Mouse (Mus musculus) CH12.LX (cell line): ENCODE results near the gene Kat14. TPM values are rescaled to one million over a fixed set of nuclear protein-coding genes. Genes with fewer than 3 reads are reported as not detected.

Experiments used
- DNase-seq: peaks from one replicate; pipeline ENCODE4 v3.0.0-alpha.2; 2013; ENCODE audit errors: extremely low read depth
- H3K27ac ChIP-seq: 2 replicates; pipeline ENCODE4 v1.5.1; 2012; ENCODE audit warnings: low read depth, mild to moderate bottlenecking, control low read depth, moderate library complexity; ENCODE audit not compliant: insufficient read depth
- H3K27me3 ChIP-seq: replicated peaks from 2 replicates; pipeline ENCODE3; 2012; ENCODE audit warnings: inconsistent platforms
- H3K36me3 ChIP-seq, 2 experiments: replicated peaks in 1 of 2; 2 replicates each; pipeline versions ENCODE3 to v1.6.1; 2012; ENCODE audit warnings: inconsistent platforms in 1 of 2, low read length in 1 of 2, mild to moderate bottlenecking in 1 of 2, mixed read lengths in 1 of 2, moderate library complexity in 1 of 2; ENCODE audit not compliant: control insufficient read depth in 1 of 2, insufficient read depth in 1 of 2
- H3K4me1 ChIP-seq, 2 experiments: 2 replicates each; pipeline ENCODE4 v1.6.1; 2012; ENCODE audit warnings: inconsistent platforms in 1 of 2, moderate library complexity in 1 of 2; ENCODE audit not compliant: insufficient read depth in 2 of 2, control insufficient read depth in 1 of 2
- H3K4me2 ChIP-seq: 2 replicates; pipeline ENCODE4 v1.6.1; 2012; ENCODE audit warnings: low read depth, mild to moderate bottlenecking, control low read depth; ENCODE audit not compliant: poor library complexity, insufficient read depth, severe bottlenecking
- H3K4me3 ChIP-seq, 3 experiments: fragments of 150-350 bp in 1 of 3; sonication (generic) in 1 of 3; replicated peaks in 1 of 3; 2 replicates each; pipeline versions ENCODE3 to v1.5.1; 2011 to 2012; ENCODE audit warnings: low read depth in 2 of 3, low read length in 2 of 3, mild to moderate bottlenecking in 2 of 3, moderate library complexity in 2 of 3, control low read depth in 1 of 3, improper control_type of control experiment in 1 of 3, inconsistent platforms in 1 of 3, mixed read lengths in 1 of 3; ENCODE audit not compliant: poor library complexity in 1 of 3
- H3K79me2 ChIP-seq: replicated peaks from 2 replicates; pipeline ENCODE4 v1.6.1; 2012; ENCODE audit warnings: mild to moderate bottlenecking, moderate library complexity; ENCODE audit not compliant: control insufficient read depth, poor library complexity, insufficient read depth, severe bottlenecking; ENCODE audit errors: extremely low read depth
- H3K9ac ChIP-seq: 2 replicates; pipeline ENCODE4 v1.6.1; 2012; ENCODE audit warnings: low read depth, mild to moderate bottlenecking, control low read depth, moderate library complexity; ENCODE audit not compliant: insufficient read depth
- H3K9me3 ChIP-seq: replicated peaks from 2 replicates; pipeline ENCODE3; 2012; ENCODE audit warnings: low read length, inconsistent platforms, mixed read lengths
- BHLHE40 ChIP-seq: IDR thresholded peaks from 2 replicates; pipeline ENCODE4 v1.6.1; 2011; ENCODE audit warnings: mild to moderate bottlenecking, low read depth, low read length, improper control_type of control experiment
- CHD1 ChIP-seq: IDR thresholded peaks from 2 replicates; pipeline ENCODE4 v1.6.1; 2012; ENCODE audit warnings: low read depth, low read length, improper control_type of control experiment, inconsistent platforms
- CHD2 ChIP-seq: IDR thresholded peaks from 2 replicates; pipeline ENCODE4 v1.6.1; 2011; ENCODE audit warnings: low read length, improper control_type of control experiment
- CTCF ChIP-seq, 2 experiments: IDR thresholded peaks in 1 of 2; conservative IDR thresholded peaks in 1 of 2; 2 replicates each; pipeline ENCODE4 v1.5.1; 2011 to 2012; ENCODE audit warnings: low read depth in 2 of 2, low read length in 2 of 2, improper control_type of control experiment in 1 of 2, inconsistent platforms in 1 of 2, mild to moderate bottlenecking in 1 of 2, moderate library complexity in 1 of 2
- E2F4 ChIP-seq: IDR thresholded peaks from 2 replicates; pipeline ENCODE4 v1.6.1; 2011; ENCODE audit warnings: low read depth, low read length, improper control_type of control experiment; ENCODE audit not compliant: insufficient replicate concordance
- ELF1 ChIP-seq: IDR thresholded peaks from 2 replicates; pipeline ENCODE4 v1.6.1; 2014; ENCODE audit warnings: low read depth, mild to moderate bottlenecking, inconsistent platforms, low read length, improper control_type of control experiment
- EP300 ChIP-seq: IDR thresholded peaks from 2 replicates; pipeline ENCODE4 v1.6.1; 2011; ENCODE audit warnings: low read length, improper control_type of control experiment
- ETS1 ChIP-seq: conservative IDR thresholded peaks from 2 replicates; pipeline ENCODE4 v1.6.1; 2012; ENCODE audit warnings: low read depth, mild to moderate bottlenecking, inconsistent platforms, low read length, improper control_type of control experiment, moderate library complexity
- GABPA ChIP-seq: IDR thresholded peaks from 2 replicates; pipeline ENCODE4 v1.6.1; 2012; ENCODE audit warnings: low read depth, low read length, improper control_type of control experiment, inconsistent platforms; ENCODE audit not compliant: insufficient replicate concordance
- HCFC1 ChIP-seq: IDR thresholded peaks from 2 replicates; pipeline ENCODE4 v1.6.1; 2012; ENCODE audit warnings: low read depth, mild to moderate bottlenecking, inconsistent platforms, low read length, improper control_type of control experiment
- IRF4 ChIP-seq: IDR thresholded peaks from 2 replicates; pipeline ENCODE4 v1.6.1; 2014; ENCODE audit warnings: low read depth, mild to moderate bottlenecking, inconsistent platforms, low read length, improper control_type of control experiment
- JUN ChIP-seq: IDR thresholded peaks from 2 replicates; pipeline ENCODE4 v1.6.1; 2011; ENCODE audit warnings: low read depth, mild to moderate bottlenecking, low read length, improper control_type of control experiment, moderate library complexity; ENCODE audit not compliant: insufficient read depth
- JUND ChIP-seq: conservative IDR thresholded peaks from 2 replicates; pipeline ENCODE4 v1.6.1; 2011; ENCODE audit warnings: low read depth, low read length, improper control_type of control experiment
- KAT2A ChIP-seq: IDR thresholded peaks from 2 replicates; pipeline ENCODE4 v1.6.1; 2012; ENCODE audit warnings: low read length, improper control_type of control experiment, inconsistent platforms; ENCODE audit not compliant: insufficient replicate concordance
- MAFK ChIP-seq: IDR thresholded peaks from 2 replicates; pipeline ENCODE4 v1.6.1; 2011; ENCODE audit warnings: low read length, improper control_type of control experiment; ENCODE audit not compliant: insufficient replicate concordance
- MAX ChIP-seq: IDR thresholded peaks from 2 replicates; pipeline ENCODE4 v1.6.1; 2011; ENCODE audit warnings: low read length, improper control_type of control experiment
- MAZ ChIP-seq: IDR thresholded peaks from 2 replicates; pipeline ENCODE4 v1.6.1; 2012; ENCODE audit warnings: low read depth, mild to moderate bottlenecking, inconsistent platforms, low read length, improper control_type of control experiment, moderate library complexity
- MEF2A ChIP-seq: IDR thresholded peaks from 2 replicates; pipeline ENCODE4 v1.6.1; 2014; ENCODE audit warnings: low read depth, mild to moderate bottlenecking, inconsistent platforms, low read length, improper control_type of control experiment, borderline replicate concordance
- MXI1 ChIP-seq: IDR thresholded peaks from 2 replicates; pipeline ENCODE4 v1.6.1; 2011; ENCODE audit warnings: mild to moderate bottlenecking, low read depth, low read length, improper control_type of control experiment
- MYC ChIP-seq: IDR thresholded peaks from 2 replicates; pipeline ENCODE4 v1.6.1; 2011; ENCODE audit warnings: low read depth, mild to moderate bottlenecking, improper control_type of control experiment, low read length
- NELFE ChIP-seq: IDR thresholded peaks from 2 replicates; pipeline ENCODE4 v1.6.1; 2011; ENCODE audit warnings: low read depth, low read length, improper control_type of control experiment
- NRF1 ChIP-seq: IDR thresholded peaks from 2 replicates; pipeline ENCODE4 v1.6.1; 2014; ENCODE audit warnings: low read depth, mild to moderate bottlenecking, inconsistent platforms, low read length, improper control_type of control experiment, moderate library complexity
- PAX5 ChIP-seq: IDR thresholded peaks from 2 replicates; pipeline ENCODE4 v1.6.1; 2012; ENCODE audit warnings: low read length, inconsistent platforms, mixed read lengths
- POLR2A ChIP-seq: IDR thresholded peaks from 2 replicates; pipeline ENCODE4 v1.6.1; 2011; ENCODE audit warnings: low read depth, mild to moderate bottlenecking, improper control_type of control experiment, low read length
- POLR2AphosphoS2 ChIP-seq: IDR thresholded peaks from 2 replicates; pipeline ENCODE4 v1.6.1; 2011; ENCODE audit warnings: low read depth, low read length, improper control_type of control experiment
- RAD21 ChIP-seq: IDR thresholded peaks from 2 replicates; pipeline ENCODE4 v1.6.1; 2011; ENCODE audit warnings: low read depth, mild to moderate bottlenecking, low read length, improper control_type of control experiment, moderate library complexity
- SIN3A ChIP-seq: IDR thresholded peaks from 2 replicates; pipeline ENCODE4 v1.6.1; 2012; ENCODE audit warnings: low read length, improper control_type of control experiment, inconsistent platforms
- SMC3 ChIP-seq: IDR thresholded peaks from 2 replicates; pipeline ENCODE4 v1.6.1; 2011; ENCODE audit warnings: low read depth, low read length, improper control_type of control experiment
- UBTF ChIP-seq: IDR thresholded peaks from 2 replicates; pipeline ENCODE4 v1.6.1; 2012; ENCODE audit warnings: low read depth, mild to moderate bottlenecking, inconsistent platforms, low read length, improper control_type of control experiment, moderate library complexity
- USF1 ChIP-seq: IDR thresholded peaks from 2 replicates; pipeline ENCODE4 v1.6.1; 2014; ENCODE audit warnings: low read depth, mild to moderate bottlenecking, inconsistent platforms, low read length, improper control_type of control experiment
- ZC3H11A ChIP-seq: IDR thresholded peaks from 2 replicates; pipeline ENCODE4 v1.6.1; 2012; ENCODE audit warnings: low read depth, mild to moderate bottlenecking, inconsistent platforms, low read length, improper control_type of control experiment
- ZMIZ1 ChIP-seq: IDR thresholded peaks from 2 replicates; pipeline ENCODE4 v1.6.1; 2012; ENCODE audit warnings: low read depth, mild to moderate bottlenecking, inconsistent platforms, low read length, improper control_type of control experiment
- ZNF384 ChIP-seq: IDR thresholded peaks from 2 replicates; pipeline ENCODE4 v1.6.1; 2012; ENCODE audit warnings: low read depth, low read length, improper control_type of control experiment, inconsistent platforms
- dilution Hi-C: fragments of 300-500 bp; cut with MboI; formaldehyde crosslinking; loops from 2 replicates; pipeline ENCODE4 v1.14.3; 2020; ENCODE audit warnings: low sequenced_read_pairs; ENCODE audit not compliant: extremely low pct_unique_long_range_greater_than_20kb, extremely low pct_ligation_motif_present
- in situ Hi-C: fragments of 300-500 bp; cut with MboI; formaldehyde crosslinking; loops from 3 replicates; pipeline ENCODE4 v1.14.3; 2019; ENCODE audit warnings: low sequenced_read_pairs, low pct_ligation_motif_present, low pct_unique_long_range_greater_than_20kb, mixed read lengths
- polyA plus RNA-seq: library from polyadenylated mRNA; unstranded; fragments of >175 nt; gene quantifications from 2 replicates; pipeline ENCODE4 v1.2.1, GENCODE M21; 2012; ENCODE audit warnings: low read depth; ENCODE audit not compliant: insufficient read length
- total RNA-seq, 2 experiments: library from RNA; depleted of rRNA; stranded (reverse); fragments of 300-350 nt in 1 of 2; fragments of >200 nt in 1 of 2; gene quantifications; 2 replicates each; pipeline ENCODE4 v1.2.3; 2012 to 2014

The Kat14 gene
- total and polyA plus RNA-seq, 3 experiments, result 25.7 to 54.4 (median 25.9) TPM

GRCm38 (mm10) chr2:144348525-144348924, 20.3 kb upstream of the Kat14 start:
- TF ChIP-seq ETS1 (no peak), NELFE (no peak), ELF1 (no peak), BHLHE40 (no peak), POLR2A (no peak), ZNF384 (no peak), SMC3 (peak; percentile 19; the same call in 1 of the 2 replicates), MXI1 (no peak), RAD21 (peak; percentile 49), HCFC1 (no peak), UBTF (no peak), CTCF (conservative IDR thresholded peaks at IDR 0.05 in 1 of 2, IDR thresholded peaks at IDR 0.05 in 1 of 2; ENCODE audit: low read depth in 2 of 2, low read length in 2 of 2) (peak in 1 of 2 experiments; percentile 47; a peak in 2 of 4 replicates), EP300 (no peak), JUND (no peak), USF1 (no peak), E2F4 (no peak), POLR2AphosphoS2 (no peak), ZMIZ1 (no peak), GABPA (no peak), CHD1 (no peak), PAX5 (no peak), CHD2 (no peak)
- Histone ChIP-seq H3K4me3 (no peak overlapping the region), H3K9me3 (no peaks in the 10 kb centered on the region), H3K79me2 (no peaks in the 10 kb centered on the region), H3K36me3 (peaks cover 2 to 14% of the 10 kb centered on the region in 2 experiments), H3K4me2 (no peak overlapping the region), H3K4me1 (peaks cover 2 to 6% of the 10 kb centered on the region in 2 experiments; a peak in 2 of 4 replicates), H3K9ac (no peak overlapping the region), H3K27me3 (no peaks in the 10 kb centered on the region), H3K27ac (no peak overlapping the region)
- DNase-seq, result no peak
- dilution Hi-C loops, result no loop called here
- in situ Hi-C loops, result no loop called here

GRCm38 (mm10) chr2:144352843-144353242, 15.9 kb upstream of the Kat14 start:
- Histone ChIP-seq H3K36me3 (no peaks in the 10 kb centered on the region), H3K9me3 (no peaks in the 10 kb centered on the region), H3K79me2 (no peaks in the 10 kb centered on the region), H3K27me3 (no peaks in the 10 kb centered on the region), H3K4me1 (peaks cover 2 to 6% of the 10 kb centered on the region in 2 experiments; a peak in 3 of 4 replicates), H3K27ac (no peak overlapping the region), H3K4me2 (no peak overlapping the region), H3K4me3 (no peak overlapping the region), H3K9ac (no peak overlapping the region)
- in situ Hi-C loops, result no loop called here
- dilution Hi-C loops, result no loop called here
- DNase-seq, result no peak
- no peak for TF ChIP-seq MAZ
- no peak for TF ChIP-seq PAX5
- TF ChIP-seq IRF4, result no peak
- no peak for TF ChIP-seq CHD1
- no peak for TF ChIP-seq ZNF384
- no peak for TF ChIP-seq NRF1
- TF ChIP-seq MAX, result 0 out of 2 replicates have a peak, but pooled peaks have one; percentile 20
- TF ChIP-seq CTCF (conservative IDR thresholded peaks at IDR 0.05 in 1 of 2, IDR thresholded peaks at IDR 0.05 in 1 of 2; ENCODE audit: low read depth in 2 of 2, low read length in 2 of 2), result no peak
- no peak for TF ChIP-seq SIN3A
- TF ChIP-seq MYC, result no peak
- no peak for TF ChIP-seq MEF2A
- TF ChIP-seq USF1, result no peak
- no peak for TF ChIP-seq HCFC1
- peak; percentile 66 for TF ChIP-seq JUND
- no peak for TF ChIP-seq MAFK
- TF ChIP-seq EP300, result peak; percentile 25; the same call in 1 of the 2 replicates
- no peak for TF ChIP-seq SMC3
- no peak for TF ChIP-seq CHD2
- TF ChIP-seq KAT2A, result no peak
- no peak for TF ChIP-seq ZMIZ1
- no peak for TF ChIP-seq E2F4
- TF ChIP-seq ZC3H11A, result no peak
- peak; percentile 32; the same call in 1 of the 2 replicates for TF ChIP-seq JUN
